Mouse (Mus musculus) limb, embryonic 14.5 days (tissue): ENCODE measurements at regions not wholly inside any gene's neighbourhood (a gene's known extent, or its start where the extent isn't known, plus 50 kb on each side); places are given as distances from the start of the nearest gene placed in this dataset.

Source experiments
- ATAC-seq: fragments of 200-750 bp; cut with Nextera tagmentation; 2 replicates; pipeline ENCODE4 v1.8.0; 2017; ENCODE audit warnings: low read depth, moderate number of reproducible peaks, moderate TSS enrichment; ENCODE audit not compliant: low FRiP score
- DNase-seq: peaks from one replicate; pipeline ENCODE4 v3.0.0-alpha.2; 2015; ENCODE audit warnings: low spot score
- H3K27ac ChIP-seq: fragments of 300-500 bp; sonication (generic); replicated peaks from 2 replicates; pipeline ENCODE4 v1.5.1; 2014; ENCODE audit warnings: low read depth, mild to moderate bottlenecking, low read length, moderate library complexity, mixed read lengths
- H3K27me3 ChIP-seq: fragments of 300-500 bp; sonication (generic); 2 replicates; pipeline ENCODE4 v1.6.1; 2014; ENCODE audit warnings: low read length, mixed read lengths; ENCODE audit not compliant: control insufficient read depth, insufficient read depth
- H3K36me3 ChIP-seq: fragments of 300-500 bp; sonication (generic); 2 replicates; pipeline ENCODE4 v1.6.1; 2014; ENCODE audit warnings: mild to moderate bottlenecking, low read length, moderate library complexity, mixed read lengths; ENCODE audit not compliant: control insufficient read depth, insufficient read depth
- H3K4me1 ChIP-seq: fragments of 300-500 bp; sonication (generic); 2 replicates; pipeline ENCODE4 v1.6.1; 2014; ENCODE audit warnings: antibody characterized with exemption, low read length, mixed read lengths; ENCODE audit not compliant: control insufficient read depth, insufficient read depth
- H3K4me2 ChIP-seq: fragments of 300-500 bp; sonication (generic); replicated peaks from 2 replicates; pipeline ENCODE4 v1.6.1; 2014; ENCODE audit warnings: low read depth, mild to moderate bottlenecking, low read length, moderate library complexity; ENCODE audit not compliant: severe bottlenecking
- H3K4me3 ChIP-seq: fragments of 300-500 bp; sonication (generic); replicated peaks from 2 replicates; pipeline ENCODE4 v1.5.1; 2014; ENCODE audit warnings: low read length
- H3K9ac ChIP-seq: fragments of 300-500 bp; sonication (generic); 2 replicates; pipeline ENCODE4 v1.6.1; 2014; ENCODE audit warnings: mild to moderate bottlenecking, low read depth, low read length, moderate library complexity; ENCODE audit not compliant: severe bottlenecking
- H3K9me3 ChIP-seq: fragments of 300-500 bp; sonication (generic); 2 replicates; pipeline ENCODE4 v1.6.1; 2016; ENCODE audit warnings: low read length; ENCODE audit not compliant: control insufficient read depth
- POLR2A ChIP-seq: fragments of 200-500 bp; IDR thresholded peaks from 2 replicates; pipeline ENCODE4 v1.8.0; 2012; ENCODE audit warnings: inconsistent platforms, mild to moderate bottlenecking, moderate library complexity, borderline replicate concordance; ENCODE audit not compliant: insufficient read depth, insufficient read length; ENCODE audit errors: extremely low read depth
- WGBS: fragments of 180-500 bp; shearing (Covaris S2); extraction: QIAGEN DNeasy Blood & Tissue Kit; methylation state at CpG from one replicate; pipeline ENCODE4 v1.1.7; 2014; 5-methylcytosine and 5-hydroxymethylcytosine counted together

DNA sequence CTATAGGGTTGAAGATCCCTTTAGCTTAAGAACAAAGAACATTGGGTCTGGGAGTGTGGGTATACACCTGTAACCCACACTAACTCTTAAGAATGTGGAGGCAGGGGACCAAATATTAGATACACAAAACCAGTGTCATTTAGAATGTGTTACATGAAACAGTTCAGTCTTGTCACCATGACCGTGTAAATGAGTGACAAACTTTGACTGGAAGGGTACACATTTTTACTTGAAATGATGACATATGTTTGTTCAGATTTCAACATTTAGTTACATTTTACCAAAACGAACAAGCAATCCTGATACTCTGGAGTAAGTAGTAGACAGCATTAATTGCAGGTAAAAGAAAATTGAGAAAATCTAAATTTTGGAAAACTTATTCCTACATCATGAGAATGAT lies 356.0 kb upstream of the Mtpn start:
- 86% methylated on average over 2 of the region's 2 CpGs for WGBS
- no peaks in the 10 kb centered on the region for H3K9me3 ChIP-seq
- H3K4me3 ChIP-seq = no peak overlapping the region
- no peaks in the 10 kb centered on the region for H3K4me1 ChIP-seq
- H3K36me3 ChIP-seq = no peaks in the 10 kb centered on the region
- H3K27ac ChIP-seq = no peak overlapping the region
- H3K9ac ChIP-seq = no peak overlapping the region
- ATAC-seq = no peak
- no peaks in the 10 kb centered on the region for H3K27me3 ChIP-seq
- TF ChIP-seq POLR2A = no peak
- no peak for DNase-seq
- no peak overlapping the region for H3K4me2 ChIP-seq

DNA sequence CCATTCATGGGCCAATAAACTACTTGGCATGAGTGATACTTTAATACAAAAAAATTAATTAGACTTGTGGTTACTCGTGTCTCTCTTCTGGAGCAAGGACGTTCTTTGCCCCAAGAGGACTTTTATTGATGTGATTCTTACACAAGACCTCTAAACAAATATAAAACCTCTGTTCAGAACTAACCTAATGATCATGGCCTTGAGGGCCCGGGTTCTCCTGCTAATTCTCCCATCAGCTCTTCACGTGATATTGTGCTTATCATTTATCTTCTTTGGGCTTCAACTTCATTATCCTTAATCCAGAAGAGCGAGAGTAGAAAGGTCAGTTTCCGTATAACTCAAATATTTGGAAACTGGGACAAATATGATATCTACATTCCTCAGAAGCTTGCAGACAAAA lies 335.0 kb upstream of the Mtpn start:
- H3K36me3 ChIP-seq = no peaks in the 10 kb centered on the region
- no peak overlapping the region for H3K9ac ChIP-seq
- H3K4me1 ChIP-seq = no peaks in the 10 kb centered on the region
- DNase-seq (no peak), ATAC-seq (no peak)
- no peak overlapping the region for H3K4me3 ChIP-seq
- no peak overlapping the region for H3K4me2 ChIP-seq
- WGBS = 71% methylated on average over 6 of the region's 6 CpGs
- H3K27me3 ChIP-seq = no peaks in the 10 kb centered on the region
- H3K9me3 ChIP-seq = no peaks in the 10 kb centered on the region
- H3K27ac ChIP-seq = no peak overlapping the region
- no peak for TF ChIP-seq POLR2A

DNA sequence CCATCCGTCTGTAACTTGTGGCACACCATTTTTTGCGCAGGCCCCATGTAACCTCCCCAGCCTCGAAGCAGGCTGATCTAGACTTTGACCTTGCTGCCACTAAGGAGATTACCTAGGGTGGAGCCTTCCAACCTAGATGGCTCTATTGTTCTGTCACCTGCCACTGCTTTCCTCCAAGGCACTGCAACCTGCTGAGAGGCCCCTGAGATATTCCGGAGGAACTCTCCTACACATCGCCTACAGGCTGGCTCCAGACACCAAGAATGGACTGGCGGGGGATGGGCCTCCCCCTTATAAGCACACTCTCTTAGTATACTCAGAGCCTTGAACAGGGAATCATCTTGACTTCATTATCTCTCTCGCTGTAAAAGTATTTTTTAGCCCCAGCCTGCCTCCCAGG lies 331.7 kb upstream of the Mtpn start:
- Histone ChIP-seq H3K4me3 (no peak overlapping the region), H3K4me2 (no peak overlapping the region), H3K4me1 (no peaks in the 10 kb centered on the region), H3K27me3 (no peaks in the 10 kb centered on the region), H3K9me3 (no peaks in the 10 kb centered on the region), H3K36me3 (no peaks in the 10 kb centered on the region), H3K27ac (no peak overlapping the region), H3K9ac (no peak overlapping the region)
- 63% methylated on average over 7 of the region's 7 CpGs for WGBS
- ATAC-seq (no peak), DNase-seq (no peak)
- TF ChIP-seq POLR2A = no peak

DNA sequence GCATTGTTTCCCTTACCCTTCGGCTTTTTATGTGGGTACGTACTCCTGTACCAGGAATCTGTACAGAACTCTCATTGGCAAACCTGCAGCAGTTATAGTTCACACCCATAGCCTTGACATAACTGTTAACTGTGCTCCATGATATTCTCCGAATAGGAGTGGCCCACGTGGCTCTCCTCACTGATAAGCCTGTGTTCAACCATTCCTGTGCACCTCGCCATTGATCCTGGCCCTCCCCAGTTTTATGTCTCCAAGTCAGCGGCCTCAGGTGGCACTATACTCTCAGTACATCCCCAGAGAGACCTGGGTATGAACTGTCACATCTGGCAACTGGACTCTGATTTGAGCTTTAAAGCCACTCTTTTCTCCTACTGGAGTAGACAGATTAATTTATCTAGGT lies 324.5 kb upstream of the Mtpn start:
- DNase-seq (no peak), ATAC-seq (no peak)
- H3K4me1 ChIP-seq = no peaks in the 10 kb centered on the region
- no peaks in the 10 kb centered on the region for H3K27me3 ChIP-seq
- no peak overlapping the region for H3K4me2 ChIP-seq
- WGBS = 82% methylated on average over 6 of the region's 6 CpGs
- H3K9ac ChIP-seq = no peak overlapping the region
- no peak overlapping the region for H3K27ac ChIP-seq
- no peak for TF ChIP-seq POLR2A
- no peak overlapping the region for H3K4me3 ChIP-seq
- H3K36me3 ChIP-seq = no peaks in the 10 kb centered on the region
- H3K9me3 ChIP-seq = no peaks in the 10 kb centered on the region

DNA sequence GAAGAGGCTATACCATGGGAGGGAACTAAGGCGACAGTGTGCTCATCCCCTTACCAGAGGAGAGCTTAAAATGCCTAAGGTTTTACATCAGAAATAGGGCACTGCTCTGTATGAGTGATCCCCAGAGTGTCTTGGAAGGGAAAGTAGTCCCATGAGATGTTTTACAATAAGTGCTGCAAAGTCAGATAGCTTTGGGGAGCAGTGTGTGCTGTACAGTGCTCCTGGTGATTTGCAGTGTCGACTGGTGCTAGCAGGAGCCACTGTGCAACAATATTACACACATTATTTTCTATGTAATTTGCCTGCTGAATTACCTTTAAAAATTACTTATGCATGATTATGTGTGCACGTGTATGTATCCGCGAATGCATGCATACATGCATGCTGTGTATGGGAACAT lies 314.3 kb upstream of the Mtpn start:
- no peak overlapping the region for H3K4me2 ChIP-seq
- no peaks in the 10 kb centered on the region for H3K36me3 ChIP-seq
- H3K4me3 ChIP-seq = no peak overlapping the region
- H3K4me1 ChIP-seq = no peaks in the 10 kb centered on the region
- no peak overlapping the region for H3K9ac ChIP-seq
- 87% methylated on average over 5 of the region's 5 CpGs for WGBS
- ATAC-seq (no peak), DNase-seq (no peak)
- no peak for TF ChIP-seq POLR2A
- H3K27ac ChIP-seq = no peak overlapping the region
- H3K27me3 ChIP-seq = no peaks in the 10 kb centered on the region
- H3K9me3 ChIP-seq = no peaks in the 10 kb centered on the region

DNA sequence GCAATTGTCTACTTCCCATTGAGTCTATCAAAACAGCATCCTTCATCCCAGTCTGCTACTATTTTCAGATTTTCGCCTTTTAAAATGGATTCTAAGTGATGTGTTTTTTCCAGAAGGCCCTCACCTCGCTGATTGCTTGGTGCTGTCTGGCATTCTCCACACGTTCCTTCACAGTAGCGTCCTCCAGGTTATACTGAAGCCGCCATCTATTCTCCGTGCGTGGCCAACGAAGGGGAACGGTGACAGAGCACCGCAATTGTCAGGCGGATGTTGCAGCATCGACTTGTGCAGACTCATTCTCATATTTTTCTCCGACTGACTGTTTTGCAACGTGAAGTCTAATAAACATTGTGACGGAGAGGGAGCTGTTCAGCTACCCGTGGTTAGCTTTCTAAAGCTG lies 277.0 kb upstream of the Mtpn start:
- Histone ChIP-seq H3K4me3 (no peak overlapping the region), H3K27ac (no peak overlapping the region), H3K36me3 (no peaks in the 10 kb centered on the region), H3K4me2 (no peak overlapping the region), H3K27me3 (no peaks in the 10 kb centered on the region), H3K9ac (no peak overlapping the region), H3K4me1 (no peaks in the 10 kb centered on the region), H3K9me3 (no peaks in the 10 kb centered on the region)
- no peak for DNase-seq
- 85% methylated on average over 16 of the region's 16 CpGs for WGBS
- TF ChIP-seq POLR2A = no peak
- ATAC-seq = no peak
